Mouse (Mus musculus): Measurements from ENCODE around the gene Tiam1. TPM values are rescaled to one million over a fixed set of nuclear protein-coding genes. Genes with fewer than 3 reads are reported as not detected.

Gene Tiam1
- polyA plus RNA-seq, 1 experiment: 1.8 TPM

GRCm38 (mm10) chr16:89863264-89863663, 280.3 kb downstream of the Tiam1 start:
- WGBS: 90% methylated on average over 5 of the region's 5 CpGs
- no peaks in the 10 kb centered on the region for H3K27me3 ChIP-seq (ENCODE audit: control insufficient read depth, insufficient read depth, low read length)
- no peaks in the 10 kb centered on the region for H3K4me1 ChIP-seq (ENCODE audit: control insufficient read depth, insufficient read depth, insufficient read length, low read length)
- H3K36me3 ChIP-seq (ENCODE audit: control insufficient read depth, insufficient read depth, low read length): 0 out of 2 replicates have a peak, but pooled peaks cover 1% of the 10 kb centered on the region
- no peak overlapping the region for H3K4me3 ChIP-seq (ENCODE audit: low read depth, low read length)
- no peak for TF ChIP-seq CTCF (IDR thresholded peaks at IDR 0.05; ENCODE audit: extremely low read depth, insufficient read length, insufficient replicate concordance, low read depth, low read length)
- no peak for TF ChIP-seq POLR2A (IDR thresholded peaks at IDR 0.05; ENCODE audit: low read depth, low read length)
- H3K27ac ChIP-seq (ENCODE audit: insufficient read depth, low read depth, low read length): no peak overlapping the region

GRCm38 (mm10) chr16:89861531-89861930, 282.0 kb downstream of the Tiam1 start:
- WGBS: 37% methylated on average over 5 of the region's 5 CpGs
- Histone ChIP-seq H3K27me3 (ENCODE audit: control insufficient read depth, insufficient read depth, low read length) (no peaks in the 10 kb centered on the region), H3K27ac (ENCODE audit: insufficient read depth, low read depth, low read length) (no peak overlapping the region), H3K4me1 (ENCODE audit: control insufficient read depth, insufficient read depth, insufficient read length, low read length) (no peaks in the 10 kb centered on the region), H3K4me3 (ENCODE audit: low read depth, low read length) (no peak overlapping the region), H3K36me3 (ENCODE audit: control insufficient read depth, insufficient read depth, low read length) (no peaks in the 10 kb centered on the region)
- TF ChIP-seq POLR2A (IDR thresholded peaks at IDR 0.05; ENCODE audit: low read depth, low read length) (no peak), CTCF (IDR thresholded peaks at IDR 0.05; ENCODE audit: extremely low read depth, insufficient read length, insufficient replicate concordance, low read depth, low read length) (no peak)

GRCm38 (mm10) chr16:89860708-89861107, 282.9 kb downstream of the Tiam1 start:
- Histone ChIP-seq H3K36me3 (ENCODE audit: control insufficient read depth, insufficient read depth, low read length) (no peaks in the 10 kb centered on the region), H3K27me3 (ENCODE audit: control insufficient read depth, insufficient read depth, low read length) (no peaks in the 10 kb centered on the region), H3K4me3 (ENCODE audit: low read depth, low read length) (no peak overlapping the region), H3K27ac (ENCODE audit: insufficient read depth, low read depth, low read length) (no peak overlapping the region), H3K4me1 (ENCODE audit: control insufficient read depth, insufficient read depth, insufficient read length, low read length) (no peaks in the 10 kb centered on the region)
- 79% methylated on average over 6 of the region's 6 CpGs for WGBS
- TF ChIP-seq POLR2A (IDR thresholded peaks at IDR 0.05; ENCODE audit: low read depth, low read length) (no peak), CTCF (IDR thresholded peaks at IDR 0.05; ENCODE audit: extremely low read depth, insufficient read length, insufficient replicate concordance, low read depth, low read length) (no peak)

GRCm38 (mm10) chr16:89857666-89858065, 285.9 kb downstream of the Tiam1 start:
- no peak overlapping the region for H3K27ac ChIP-seq (ENCODE audit: insufficient read depth, low read depth, low read length)
- H3K27me3 ChIP-seq (ENCODE audit: control insufficient read depth, insufficient read depth, low read length): no peaks in the 10 kb centered on the region
- WGBS: 84% methylated on average over 3 of the region's 3 CpGs
- H3K4me1 ChIP-seq (ENCODE audit: control insufficient read depth, insufficient read depth, insufficient read length, low read length): no peaks in the 10 kb centered on the region
- TF ChIP-seq CTCF (IDR thresholded peaks at IDR 0.05; ENCODE audit: extremely low read depth, insufficient read length, insufficient replicate concordance, low read depth, low read length) (no peak), POLR2A (IDR thresholded peaks at IDR 0.05; ENCODE audit: low read depth, low read length) (no peak)
- H3K36me3 ChIP-seq (ENCODE audit: control insufficient read depth, insufficient read depth, low read length): no peaks in the 10 kb centered on the region
- H3K4me3 ChIP-seq (ENCODE audit: low read depth, low read length): no peak overlapping the region

- H3K27ac ChIP-seq (ENCODE audit: insufficient read depth, low read depth, low read length): no peak overlapping the region
- no peaks in the 10 kb centered on the region for H3K4me1 ChIP-seq (ENCODE audit: control insufficient read depth, insufficient read depth, insufficient read length, low read length)
- TF ChIP-seq POLR2A (IDR thresholded peaks at IDR 0.05; ENCODE audit: low read depth, low read length) (no peak), CTCF (IDR thresholded peaks at IDR 0.05; ENCODE audit: extremely low read depth, insufficient read length, insufficient replicate concordance, low read depth, low read length) (no peak)
- 87% methylated on average over 8 of the region's 8 CpGs for WGBS
- H3K27me3 ChIP-seq (ENCODE audit: control insufficient read depth, insufficient read depth, low read length): no peaks in the 10 kb centered on the region
- H3K36me3 ChIP-seq (ENCODE audit: control insufficient read depth, insufficient read depth, low read length): peaks cover 1% of the 10 kb centered on the region; the same call in 1 of the 2 replicates
- no peak overlapping the region for H3K4me3 ChIP-seq (ENCODE audit: low read depth, low read length)
Observed at GRCm38 (mm10) chr16:89854731-89855130, 288.8 kb downstream of the Tiam1 start.

- Histone ChIP-seq H3K36me3 (ENCODE audit: control insufficient read depth, insufficient read depth, low read length) (peaks cover 1% of the 10 kb centered on the region; the same call in 1 of the 2 replicates), H3K4me1 (ENCODE audit: control insufficient read depth, insufficient read depth, insufficient read length, low read length) (no peaks in the 10 kb centered on the region), H3K27me3 (ENCODE audit: control insufficient read depth, insufficient read depth, low read length) (no peaks in the 10 kb centered on the region), H3K4me3 (ENCODE audit: low read depth, low read length) (no peak overlapping the region), H3K27ac (ENCODE audit: insufficient read depth, low read depth, low read length) (no peak overlapping the region)
- TF ChIP-seq POLR2A (IDR thresholded peaks at IDR 0.05; ENCODE audit: low read depth, low read length) (no peak), CTCF (IDR thresholded peaks at IDR 0.05; ENCODE audit: extremely low read depth, insufficient read length, insufficient replicate concordance, low read depth, low read length) (no peak)
- 81% methylated on average over 9 of the region's 9 CpGs for WGBS
Observed at GRCm38 (mm10) chr16:89851333-89851732, 292.2 kb downstream of the Tiam1 start.

- H3K4me3 ChIP-seq (ENCODE audit: low read depth, low read length): no peak overlapping the region
- no peak overlapping the region for H3K27ac ChIP-seq (ENCODE audit: insufficient read depth, low read depth, low read length)
- no peaks in the 10 kb centered on the region for H3K4me1 ChIP-seq (ENCODE audit: control insufficient read depth, insufficient read depth, insufficient read length, low read length)
- TF ChIP-seq CTCF (IDR thresholded peaks at IDR 0.05; ENCODE audit: extremely low read depth, insufficient read length, insufficient replicate concordance, low read depth, low read length) (no peak), POLR2A (IDR thresholded peaks at IDR 0.05; ENCODE audit: low read depth, low read length) (no peak)
- H3K36me3 ChIP-seq (ENCODE audit: control insufficient read depth, insufficient read depth, low read length): peaks cover 1% of the 10 kb centered on the region; the same call in 1 of the 2 replicates
- 85% methylated on average over 19 of the region's 19 CpGs for WGBS
- no peaks in the 10 kb centered on the region for H3K27me3 ChIP-seq (ENCODE audit: control insufficient read depth, insufficient read depth, low read length)
Observed at GRCm38 (mm10) chr16:89848651-89849597, 294.6 kb downstream of the Tiam1 start.

Measured in small intestine, adult 2 months (tissue).